In the genomic region with DNA sequence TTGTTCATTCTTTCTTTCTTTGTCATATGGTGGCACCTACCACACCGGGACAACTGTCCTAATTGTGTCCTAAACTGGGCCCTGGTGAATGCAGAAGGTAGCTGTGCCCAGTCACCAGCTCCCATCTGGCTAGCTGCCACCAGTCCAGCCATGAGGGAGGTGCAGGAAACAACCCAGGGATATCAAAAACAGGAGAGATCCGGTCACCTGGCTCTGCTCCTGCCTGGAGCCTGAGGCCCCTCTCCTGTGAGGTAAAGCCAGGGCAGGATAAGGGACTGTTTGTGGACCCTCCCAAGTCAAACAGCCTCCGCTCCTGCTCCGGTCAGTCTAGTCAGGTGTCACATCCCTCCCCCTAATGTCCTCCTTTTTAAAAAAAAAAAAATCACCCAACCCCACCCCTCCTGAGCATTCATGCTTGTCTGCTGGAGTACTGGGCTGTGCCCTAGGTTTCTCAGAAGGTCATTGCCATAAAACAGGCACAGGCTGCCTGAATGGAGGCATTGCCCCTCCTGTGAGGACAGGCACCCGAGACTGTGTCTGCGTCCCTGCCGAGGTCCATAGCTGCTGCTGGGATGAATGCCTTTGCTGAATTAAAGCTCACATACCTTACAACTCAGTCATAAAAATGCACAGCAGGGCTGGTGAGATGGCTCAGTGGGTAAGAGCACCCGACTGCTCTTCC, we compare ENCODE assay signal across 10 mouse cellular contexts. TPM values are rescaled to one million over a fixed set of nuclear protein-coding genes. Genes with fewer than 3 reads are reported as not detected.
DNase-seq lines count a peak whose midpoint lies in the region; ATAC-seq lines count a peak whose summit lies in the region.
"Had no signal": no experiment of that assay in that cellular context is flagged by ENCODE, and none has a peak within 500 bp of the region (broad histone marks: within the 10 kb centered on the region; RNA-seq: fewer than 3 reads in every experiment).

No protein-coding gene starts in this region.

- H3K9ac ChIP-seq in kidney, embryonic 14.5 days (ENCODE audit: low read depth, low read length) = no peak overlapping the region
- no peak overlapping the region for H3K9ac ChIP-seq in hindbrain, embryonic 13.5 days
- H3K9ac ChIP-seq in midbrain, embryonic 13.5 days (replicated peaks) = no peak overlapping the region
- no peak overlapping the region for H3K9ac ChIP-seq in forebrain, embryonic 12.5 days

- H3K4me3 ChIP-seq in kidney, embryonic 14.5 days (ENCODE audit: low read length) = no peak overlapping the region
- H3K4me3 ChIP-seq in hindbrain, embryonic 13.5 days = no peak overlapping the region
- no peak overlapping the region for H3K4me3 ChIP-seq in midbrain, embryonic 13.5 days (replicated peaks)
- no peak overlapping the region for H3K4me3 ChIP-seq in forebrain, embryonic 12.5 days (replicated peaks)

- no peaks in the 10 kb centered on the region for H3K9me3 ChIP-seq in kidney, embryonic 14.5 days (ENCODE audit: control insufficient read depth, low read length)
- no peaks in the 10 kb centered on the region for H3K9me3 ChIP-seq in hindbrain, embryonic 13.5 days
- no peaks in the 10 kb centered on the region for H3K9me3 ChIP-seq in midbrain, embryonic 13.5 days
- H3K9me3 ChIP-seq in forebrain, embryonic 12.5 days = no peaks in the 10 kb centered on the region

- peak; percentile 51 for DNase-seq in adrenal gland, postnatal 14 days
- no peak for DNase-seq in adrenal gland, adult 2 months
- peak; percentile 33 for DNase-seq in urinary bladder, postnatal 14 days (ENCODE audit: low spot score)
- no peak for DNase-seq in urinary bladder, adult 18-20 months (ENCODE audit: low spot score in 2 of 2)
- DNase-seq: left cerebral cortex, postnatal 4 days had no signal

- 39% methylated on average over 8 of the region's 8 CpGs for WGBS in kidney, embryonic 14.5 days
- WGBS in hindbrain, embryonic 13.5 days = 90% methylated on average over 8 of the region's 8 CpGs
- whole genome bisulfite sequencing in midbrain, embryonic 13.5 days = 86% methylated on average over 8 of the region's 8 CpGs
- 87% methylated on average over 8 of the region's 8 CpGs for WGBS in forebrain, embryonic 12.5 days

- no peaks in the 10 kb centered on the region for H3K27me3 ChIP-seq in kidney, embryonic 14.5 days (ENCODE audit: control insufficient read depth, insufficient read depth, low read length)
- H3K27me3 ChIP-seq in hindbrain, embryonic 13.5 days = no peaks in the 10 kb centered on the region
- no peaks in the 10 kb centered on the region for H3K27me3 ChIP-seq in midbrain, embryonic 13.5 days
- no peaks in the 10 kb centered on the region for H3K27me3 ChIP-seq in forebrain, embryonic 12.5 days

- 0 out of 2 replicates have a peak, but pooled peaks cover 2% of the 10 kb centered on the region for H3K4me1 ChIP-seq in kidney, embryonic 14.5 days (ENCODE audit: control insufficient read depth, insufficient read depth, low read length)
- peaks cover 9% of the 10 kb centered on the region for H3K4me1 ChIP-seq in hindbrain, embryonic 13.5 days (replicated peaks)
- peaks cover 10% of the 10 kb centered on the region for H3K4me1 ChIP-seq in midbrain, embryonic 13.5 days (replicated peaks)
- peaks cover 9% of the 10 kb centered on the region for H3K4me1 ChIP-seq in forebrain, embryonic 12.5 days

- H3K27ac ChIP-seq in kidney, embryonic 14.5 days (ENCODE audit: low read depth, low read length) = peak overlapping the region; percentile 38; the same call in 1 of the 2 replicates
- no peak overlapping the region for H3K27ac ChIP-seq in hindbrain, embryonic 13.5 days
- H3K27ac ChIP-seq in midbrain, embryonic 13.5 days = no peak overlapping the region
- H3K27ac ChIP-seq in forebrain, embryonic 12.5 days = no peak overlapping the region
- H3K27ac ChIP-seq: hindbrain, postnatal 0 days had no signal

- no peak overlapping the region for H3K4me2 ChIP-seq in kidney, embryonic 14.5 days (replicated peaks; ENCODE audit: low read depth, low read length)
- no peak overlapping the region for H3K4me2 ChIP-seq in hindbrain, embryonic 13.5 days
- H3K4me2 ChIP-seq in midbrain, embryonic 13.5 days (replicated peaks) = no peak overlapping the region
- no peak overlapping the region for H3K4me2 ChIP-seq in forebrain, embryonic 12.5 days

- peak; percentile 56 for ATAC-seq in kidney, embryonic 14.5 days (ENCODE audit: low FRiP score, low TSS enrichment)
- no peak for ATAC-seq in hindbrain, embryonic 13.5 days (ENCODE audit: low FRiP score)
- ATAC-seq in midbrain, embryonic 13.5 days = no peak
- ATAC-seq in forebrain, embryonic 12.5 days (ENCODE audit: low FRiP score) = no peak
- ATAC-seq: hindbrain, postnatal 0 days had no signal

- H3K36me3 ChIP-seq in kidney, embryonic 14.5 days (ENCODE audit: control insufficient read depth, insufficient read depth, low read length) = no peaks in the 10 kb centered on the region
- H3K36me3 ChIP-seq in hindbrain, embryonic 13.5 days = no peaks in the 10 kb centered on the region
- no peaks in the 10 kb centered on the region for H3K36me3 ChIP-seq in midbrain, embryonic 13.5 days
- H3K36me3 ChIP-seq in forebrain, embryonic 12.5 days (replicated peaks) = no peaks in the 10 kb centered on the region

RNA-seq across cellular contexts. Expression of a gene that starts 24.6 kb away (rescaled TPM):
- 78.8 and 80.8 TPM in 2 replicates for total RNA-seq in adrenal gland, postnatal 14 days (2021)
- 100 to 1,000 TPM; 109 to 185 TPM for total RNA-seq in adrenal gland, adult 2 months (2021)
- 737 and 1,088 TPM in 2 replicates for polyA plus RNA-seq in adrenal gland, adult 2 months (2012; rRNA removed)
- polyA plus RNA-seq in kidney, embryonic 14.5 days (2014; fragmentation: Nextera tagmentation; extraction: Ambion mirVana) = 10.1 and 12.3 TPM in 2 replicates
- polyA plus RNA-seq in hindbrain, embryonic 13.5 days (2015; fragmentation: Nextera tagmentation; extraction: Ambion mirVana) = 1.6 and 2.0 TPM in 2 replicates
- polyA plus RNA-seq in midbrain, embryonic 13.5 days (2015; fragmentation: Nextera tagmentation; extraction: Ambion mirVana) = 2.9 TPM in 2 replicates
- 4.7 and 6.3 TPM in 2 replicates for polyA plus RNA-seq in forebrain, embryonic 12.5 days (2016; fragmentation: Nextera tagmentation; extraction: Ambion mirVana)

Comparison
In these comparisons a context has a peak if more than half of its experiments do, and no peak if none do; other contexts are left out.
1. DNase-seq: peak in adrenal gland, postnatal 14 days (single experiment) and urinary bladder, postnatal 14 days (single experiment); none in adrenal gland, adult 2 months (single experiment) and urinary bladder, adult 18-20 months (0 of 2).
2. RNA of a gene that starts 24.6 kb away (polyA plus RNA-seq): 737 to 1,088 TPM in adrenal gland, adult 2 months; 10.1 to 12.3 TPM in kidney, embryonic 14.5 days, 4.7 to 6.3 TPM in forebrain, embryonic 12.5 days, 2.9 TPM in midbrain, embryonic 13.5 days and 1.6 to 2.0 TPM in hindbrain, embryonic 13.5 days; every median in the first group is over 10 times any median in the second.